Mouse (Mus musculus) cerebellum, adult 9-10 months (tissue): ENCODE data around the gene Tbc1d8b.
"Not testable (repeated sequence)": the region's sequence is repeated elsewhere in the genome, so short reads cannot be mapped to it uniquely, and the experiment has no call there.

Source experiments
- DNase-seq: peaks from one replicate; pipeline ENCODE4 v3.0.0; 2022

Tbc1d8b gene

DNA sequence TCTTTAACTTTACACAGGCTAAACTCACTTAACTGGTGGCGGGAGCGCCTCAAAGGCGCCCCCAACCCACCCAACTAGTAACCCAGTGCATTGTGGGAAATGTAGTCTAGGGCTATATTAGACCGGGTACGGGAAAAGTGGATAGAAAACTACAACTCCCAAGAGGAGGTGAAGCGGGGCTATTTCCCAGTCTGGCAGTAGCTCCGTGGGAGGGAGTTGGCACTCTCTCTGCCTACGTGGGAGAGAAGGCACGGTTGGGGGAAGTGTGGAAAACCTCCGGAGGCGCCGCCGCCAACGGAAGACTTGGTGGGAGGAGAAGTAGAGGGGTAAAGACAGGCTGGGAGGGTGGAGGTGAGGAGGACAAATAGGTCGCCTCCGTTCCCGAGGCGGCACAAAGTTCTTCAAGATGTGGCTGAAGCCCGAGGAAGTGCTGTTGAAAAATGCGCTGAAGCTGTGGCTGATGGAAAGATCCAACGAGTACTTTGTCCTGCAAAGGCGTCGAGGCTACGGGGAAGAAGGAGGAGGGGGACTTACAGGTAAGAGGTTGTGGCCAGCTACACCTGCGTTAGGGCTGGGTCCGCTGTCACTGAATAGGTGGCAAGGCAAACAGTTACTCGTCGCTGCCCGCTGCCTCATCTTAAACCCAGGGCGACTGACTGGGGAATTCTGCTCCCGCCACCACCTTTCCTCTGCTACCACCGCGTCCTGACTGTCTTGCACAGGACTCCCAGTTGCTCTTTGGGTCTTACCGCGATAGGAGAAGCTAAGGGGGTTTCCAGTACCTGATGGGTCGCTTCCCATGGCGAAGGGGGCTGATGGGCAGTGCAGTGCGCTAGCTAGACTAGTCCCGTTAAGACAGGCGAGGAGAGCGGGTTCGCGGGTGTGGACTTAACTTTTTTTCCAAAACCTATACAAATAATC lies at the start of gene Tbc1d8b:
Tbc1d8b (plus strand) TSS at position 222 of the 921 bp plus-strand sequence.
- DNase-seq: peak; percentile 89

DNA sequence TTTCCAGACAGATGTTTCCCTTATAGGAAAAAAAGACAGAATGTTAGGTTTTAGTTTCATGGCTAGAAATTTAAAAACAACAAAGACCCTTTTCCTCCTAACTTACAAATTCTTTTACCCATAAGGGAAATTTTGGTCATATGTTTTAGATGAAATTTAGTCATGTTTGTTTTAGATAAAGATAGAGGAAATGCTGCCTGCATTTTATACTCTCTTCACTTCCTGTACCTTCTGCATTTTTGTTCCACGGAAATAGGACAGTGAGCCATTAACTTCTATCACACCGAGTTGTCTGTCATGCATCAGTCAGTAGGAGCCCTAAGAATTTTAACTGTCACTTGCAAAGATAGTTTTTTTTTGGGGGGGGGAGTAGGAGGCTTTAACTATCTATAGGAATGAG lies 45.1 kb upstream of the Tbc1d8b start:
- no peak for DNase-seq

DNA sequence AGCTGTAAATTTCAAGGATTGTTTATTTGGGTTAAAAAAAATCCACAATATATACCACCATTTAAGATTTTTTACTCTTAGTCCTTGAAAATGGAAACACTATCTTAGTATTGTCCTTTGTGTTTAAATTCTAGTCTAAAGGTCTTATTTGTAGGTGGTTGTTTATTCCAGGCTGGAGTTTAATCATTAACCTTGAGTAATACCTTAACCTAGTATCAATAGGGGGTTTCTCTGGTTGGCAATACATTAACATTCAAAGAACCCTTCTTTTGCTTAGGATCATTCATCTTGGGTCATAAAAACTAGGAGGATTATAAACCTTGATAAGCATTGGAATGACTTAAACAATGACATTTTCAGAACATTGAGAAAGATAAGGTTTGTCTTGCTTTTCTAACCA lies 44.4 kb upstream of the Tbc1d8b start:
- DNase-seq: no peak

DNA sequence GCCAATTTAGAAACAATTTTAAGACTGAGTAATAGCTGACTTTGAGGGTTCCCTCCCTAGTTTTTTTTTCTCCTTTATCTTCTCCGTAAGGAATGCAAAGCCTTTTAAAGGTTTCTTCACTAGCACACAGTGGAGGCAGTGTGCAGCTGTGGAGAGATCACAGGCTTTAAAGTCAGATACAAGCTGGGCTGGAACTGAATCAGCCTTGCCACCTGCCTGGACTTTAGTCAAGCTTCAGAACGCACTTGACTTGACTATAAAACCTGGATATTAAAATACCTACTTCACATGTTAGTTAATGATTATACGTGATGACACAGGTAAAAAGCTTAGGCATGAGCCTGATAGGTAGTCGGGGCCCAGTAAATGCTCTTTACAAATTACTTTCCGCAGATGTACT lies 32.6 kb upstream of the Tbc1d8b start:
- DNase-seq: no peak

DNA sequence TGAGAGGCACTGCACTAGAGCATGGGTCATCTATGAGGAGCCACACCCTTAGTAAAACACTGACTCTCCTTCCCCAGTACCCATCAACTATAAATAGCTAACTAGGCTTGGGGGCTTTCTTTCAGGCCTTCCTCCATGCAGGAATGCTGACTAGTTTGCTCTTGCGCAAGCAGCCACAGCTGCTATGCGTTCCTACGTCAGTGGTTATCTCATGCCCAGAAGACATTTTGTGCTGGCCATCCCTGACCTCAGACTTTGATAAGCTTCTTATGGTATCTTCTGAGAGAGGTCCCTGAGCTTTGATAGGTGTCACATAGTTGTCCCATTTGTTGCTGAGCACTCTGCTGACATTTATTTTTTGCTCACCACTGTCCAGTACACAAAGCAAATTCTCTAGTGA lies 31.5 kb upstream of the Tbc1d8b start:
- no peak for DNase-seq

DNA sequence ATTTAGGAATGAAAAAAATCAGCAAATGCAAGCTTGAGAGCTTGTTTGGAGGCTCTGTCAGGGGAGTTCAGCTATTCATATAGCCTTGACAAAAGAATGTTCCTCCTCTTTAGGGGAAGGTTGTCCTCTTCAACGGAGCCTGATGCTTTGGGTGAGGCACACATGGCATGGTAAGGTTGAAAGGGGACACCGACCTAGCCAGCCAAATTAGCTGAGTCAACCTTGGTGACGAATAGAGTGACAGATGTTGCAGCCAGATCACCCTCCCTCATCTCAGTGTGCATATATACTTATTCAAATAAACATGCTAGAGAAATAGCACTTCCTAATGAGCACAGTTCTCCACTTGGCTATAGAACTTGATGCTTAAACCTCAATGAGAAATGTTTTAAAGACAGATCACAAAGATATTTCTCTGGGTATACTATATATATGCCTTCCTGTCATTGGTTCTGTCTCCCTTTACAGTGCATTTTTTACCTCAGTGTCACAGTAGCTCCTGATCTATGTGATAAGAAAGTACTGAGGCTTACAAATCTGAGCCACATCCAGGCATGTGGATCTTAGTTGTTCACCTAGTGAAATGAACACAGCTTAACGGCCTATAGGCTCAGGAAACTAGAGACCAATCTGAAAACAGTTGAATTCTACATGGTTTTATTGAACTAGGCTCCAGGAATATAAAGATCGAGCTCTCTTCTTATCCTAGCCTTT lies 30.3 kb upstream of the Tbc1d8b start:
- DNase-seq: no peak

DNA sequence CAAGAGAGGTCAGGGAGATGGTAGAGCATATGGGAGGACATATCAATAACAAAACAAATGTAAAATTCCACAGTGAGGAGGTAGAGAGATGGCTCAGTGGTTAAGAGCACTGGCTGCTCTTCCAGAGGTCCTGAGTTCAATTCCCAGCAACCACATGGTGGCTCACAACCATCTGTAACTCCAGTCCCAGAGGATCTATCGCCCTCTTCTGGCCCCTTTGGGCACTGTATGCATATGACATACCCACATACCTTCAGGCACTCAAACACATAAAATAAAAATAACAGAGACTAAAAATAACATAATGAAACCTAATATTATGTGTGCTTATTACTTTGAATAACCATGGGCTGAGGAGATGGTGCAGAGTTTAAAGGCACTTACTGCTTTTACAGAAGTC lies 22.7 kb upstream of the Tbc1d8b start:
- DNase-seq: no peak

DNA sequence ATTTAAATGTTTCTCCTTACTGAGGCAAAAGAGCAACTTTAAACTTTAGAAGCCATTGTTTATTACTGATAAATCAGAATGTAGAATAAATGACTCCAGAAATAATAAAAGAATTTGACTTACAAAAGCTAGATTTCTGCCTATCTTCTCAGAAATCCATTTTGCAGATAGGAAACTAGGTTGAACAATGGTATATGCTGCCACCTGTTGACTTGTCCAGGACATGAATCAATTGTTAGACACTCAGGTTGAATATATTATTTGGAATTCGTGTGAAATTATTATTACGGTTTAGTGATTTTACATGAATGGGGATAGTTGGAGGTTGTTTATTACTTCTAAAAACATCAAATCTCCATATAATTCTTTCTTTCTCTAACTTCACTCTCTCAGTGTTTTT lies 19.0 kb upstream of the Tbc1d8b start:
- peak; percentile 12 for DNase-seq

DNA sequence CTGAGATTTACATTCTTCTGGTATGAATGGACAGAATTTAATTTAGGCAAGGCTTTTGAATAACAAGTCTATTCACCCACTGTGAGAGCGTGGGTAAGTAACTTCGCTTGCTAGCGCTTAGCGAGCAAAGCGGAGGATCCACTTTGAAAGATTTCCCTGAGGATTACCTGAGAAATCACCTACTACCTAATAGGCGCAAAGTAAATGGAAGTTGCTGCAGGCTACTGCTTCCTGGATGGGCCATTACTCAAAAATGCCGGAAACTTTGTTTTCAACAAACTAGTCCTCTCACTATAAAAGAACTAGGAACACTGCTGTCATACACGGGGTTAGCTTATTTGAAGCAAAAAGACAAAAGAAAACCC lies 404 bp upstream of the Tbc1d8b start:
- DNase-seq: no peak

DNA sequence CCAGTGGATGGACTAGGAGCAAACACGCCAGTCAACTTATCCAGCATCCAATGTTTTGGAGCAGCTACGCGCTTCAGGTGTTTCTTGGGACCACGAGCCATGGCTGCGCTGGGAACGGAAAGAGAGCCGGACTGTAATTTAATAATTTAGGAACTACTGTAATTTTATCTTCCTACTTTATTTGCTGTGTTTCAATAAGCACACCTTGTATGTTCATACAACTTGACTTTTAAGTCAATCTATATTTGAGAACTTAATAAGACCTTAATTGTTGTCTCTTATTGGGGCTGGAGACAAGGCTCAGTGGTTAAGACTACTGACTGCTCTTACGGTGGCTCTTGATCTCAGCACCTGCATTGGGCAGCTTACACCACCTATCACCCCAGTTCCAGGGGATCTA lies 29.6 kb downstream of the Tbc1d8b start, which contains the start of gene Gm15013:
Gm15013 (minus strand) TSS at position 101 of the 400 bp plus-strand sequence.
- no peak for DNase-seq

DNA sequence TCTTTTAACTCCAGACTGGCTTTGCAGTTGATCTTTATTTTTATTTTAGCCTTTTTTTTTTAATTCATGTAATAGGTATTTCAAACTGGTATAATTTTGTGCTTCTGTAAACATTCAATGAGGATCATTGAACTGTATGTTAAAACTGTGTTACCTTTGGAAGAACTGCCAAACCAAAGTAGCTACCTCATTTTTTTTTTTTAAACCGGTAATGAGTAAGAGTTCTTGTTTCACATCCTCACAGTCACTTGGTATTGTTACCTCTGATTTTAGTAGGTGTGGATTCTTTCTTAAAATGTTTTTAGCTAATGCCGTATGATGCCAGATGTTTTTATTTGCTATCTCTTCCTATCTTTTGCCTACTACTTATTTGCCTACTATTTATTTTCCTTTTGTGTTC lies 37.6 kb downstream of the Tbc1d8b start:
- DNase-seq: no peak

DNA sequence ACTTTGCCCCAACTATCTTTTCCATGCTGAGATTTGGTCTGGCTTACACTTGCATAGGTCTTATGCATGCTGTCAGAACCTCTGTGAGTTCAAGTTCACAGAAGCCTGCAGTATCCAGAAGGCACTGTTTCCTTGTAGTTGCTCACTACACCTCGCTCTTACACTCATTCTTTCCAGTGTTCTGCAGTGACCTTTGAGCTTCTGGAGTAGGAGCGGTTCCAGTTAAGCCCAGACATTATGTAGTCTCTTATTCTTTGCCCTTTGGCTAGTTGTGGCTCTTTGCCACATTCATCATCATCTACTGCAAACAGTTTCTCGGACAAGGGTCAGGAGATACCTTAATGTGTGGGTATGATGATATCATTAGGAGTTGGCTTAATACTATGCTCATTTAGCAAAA lies 45.7 kb downstream of the Tbc1d8b start:
- no peak for DNase-seq

DNA sequence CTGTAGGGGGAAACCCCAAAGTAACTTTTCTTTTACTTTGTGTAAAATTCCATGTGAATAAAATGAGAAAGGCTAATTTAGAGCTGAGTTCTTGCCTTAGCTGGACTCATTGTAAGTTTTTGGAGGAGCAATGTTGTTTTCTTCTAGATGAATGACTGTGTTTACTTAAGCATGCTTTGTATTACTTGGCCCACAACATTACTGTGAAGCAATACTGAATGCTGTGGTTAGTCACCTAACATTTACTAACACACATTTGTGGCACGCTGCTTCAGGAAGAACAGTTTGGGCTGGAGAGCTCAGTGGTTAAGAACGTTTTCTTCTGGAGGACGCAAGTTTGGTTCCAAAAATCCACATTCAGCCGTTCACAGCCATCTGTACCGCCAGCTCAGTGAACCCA lies 52.3 kb downstream of the Tbc1d8b start:
- DNase-seq: no peak

DNA sequence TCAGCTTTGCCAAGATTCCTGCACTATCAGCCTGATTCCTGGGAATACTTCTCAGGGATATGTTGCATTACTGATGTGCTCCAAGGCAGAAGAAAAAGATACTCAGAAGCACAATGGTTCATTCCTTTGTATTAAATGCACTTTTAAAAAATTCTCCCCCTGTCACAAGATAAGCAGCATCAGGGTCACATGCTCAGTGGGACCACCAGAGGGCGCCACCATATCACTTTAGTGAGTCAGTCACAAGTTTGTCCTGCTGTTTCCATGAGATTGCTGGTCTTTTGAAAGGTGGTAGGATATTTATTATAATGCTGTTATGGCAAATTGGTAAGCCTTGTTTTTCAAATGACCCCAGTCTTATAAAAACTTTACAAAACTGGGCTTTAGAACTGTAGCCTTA lies 67.1 kb downstream of the Tbc1d8b start:
- DNase-seq: peak; percentile 24

DNA sequence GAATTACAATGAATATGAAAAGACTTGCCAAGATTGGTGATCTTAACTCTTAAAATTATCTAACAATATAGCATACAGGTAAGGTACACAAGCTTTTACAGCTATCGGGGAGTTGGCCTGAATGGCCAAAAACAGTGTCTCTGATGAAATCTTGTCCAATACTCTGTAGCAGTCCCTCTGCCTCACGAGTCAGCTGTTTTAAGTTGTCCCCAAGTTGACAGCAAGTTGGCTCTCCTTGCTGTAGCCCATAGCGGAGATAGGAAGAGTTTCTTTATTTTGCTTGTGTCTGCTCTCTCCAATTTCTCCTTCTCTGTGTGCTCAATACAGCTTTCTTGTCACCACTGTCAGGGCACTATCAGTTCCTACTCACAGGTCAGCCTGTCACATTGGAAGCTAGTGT lies 73.8 kb downstream of the Tbc1d8b start:
- DNase-seq: not testable (repeated sequence)

DNA sequence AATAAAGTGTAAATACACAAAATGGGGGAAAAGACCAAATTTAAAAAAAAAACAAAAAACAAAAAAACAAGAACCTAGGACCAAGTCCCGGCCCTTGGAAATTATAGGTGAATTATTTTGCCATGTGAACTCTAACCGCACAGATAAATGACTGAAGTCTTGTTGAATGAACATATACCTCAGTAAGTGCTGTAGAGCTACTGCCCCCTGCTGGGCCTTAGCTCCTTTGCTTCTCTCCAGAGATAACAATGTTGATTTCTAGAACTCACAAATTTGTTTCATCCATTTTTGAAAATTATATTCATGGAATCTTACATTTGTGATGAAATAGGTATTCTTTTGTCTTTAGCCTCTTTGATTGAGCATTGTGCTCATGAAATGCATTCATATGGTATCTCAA lies 77.8 kb downstream of the Tbc1d8b start:
- DNase-seq: peak; percentile 6

DNA sequence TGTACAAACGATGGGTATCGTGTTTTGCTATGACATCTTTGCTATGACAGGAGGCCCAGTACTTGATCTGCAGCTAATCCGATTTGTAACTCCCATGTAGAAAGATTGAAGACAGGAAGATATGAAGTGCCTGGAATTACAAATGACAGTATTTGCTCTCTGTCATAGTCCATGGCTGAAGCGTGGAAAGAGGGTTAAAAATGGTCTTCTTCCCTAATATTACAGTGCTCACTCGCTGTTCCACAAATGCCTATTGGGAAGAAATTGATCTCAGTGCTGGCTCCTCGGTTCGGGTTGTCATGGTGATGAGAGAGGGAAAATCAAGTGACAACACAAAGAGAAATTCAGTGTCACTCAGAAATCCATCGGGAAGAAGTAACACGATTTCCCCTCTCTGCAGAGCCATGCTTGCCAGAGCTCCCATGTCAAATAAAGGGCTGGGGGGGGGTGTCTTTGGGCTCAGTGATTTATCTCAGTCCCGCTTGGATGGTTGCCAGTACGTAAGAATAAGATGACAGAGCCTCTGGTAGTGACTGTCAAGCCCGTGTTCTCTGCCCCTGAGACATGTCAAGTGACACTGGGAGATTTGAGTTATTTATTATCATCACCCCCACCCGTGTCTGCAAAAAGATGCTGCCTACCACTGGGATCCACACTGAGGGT lies 85.3 kb downstream of the Tbc1d8b start:
- DNase-seq: no peak

DNA sequence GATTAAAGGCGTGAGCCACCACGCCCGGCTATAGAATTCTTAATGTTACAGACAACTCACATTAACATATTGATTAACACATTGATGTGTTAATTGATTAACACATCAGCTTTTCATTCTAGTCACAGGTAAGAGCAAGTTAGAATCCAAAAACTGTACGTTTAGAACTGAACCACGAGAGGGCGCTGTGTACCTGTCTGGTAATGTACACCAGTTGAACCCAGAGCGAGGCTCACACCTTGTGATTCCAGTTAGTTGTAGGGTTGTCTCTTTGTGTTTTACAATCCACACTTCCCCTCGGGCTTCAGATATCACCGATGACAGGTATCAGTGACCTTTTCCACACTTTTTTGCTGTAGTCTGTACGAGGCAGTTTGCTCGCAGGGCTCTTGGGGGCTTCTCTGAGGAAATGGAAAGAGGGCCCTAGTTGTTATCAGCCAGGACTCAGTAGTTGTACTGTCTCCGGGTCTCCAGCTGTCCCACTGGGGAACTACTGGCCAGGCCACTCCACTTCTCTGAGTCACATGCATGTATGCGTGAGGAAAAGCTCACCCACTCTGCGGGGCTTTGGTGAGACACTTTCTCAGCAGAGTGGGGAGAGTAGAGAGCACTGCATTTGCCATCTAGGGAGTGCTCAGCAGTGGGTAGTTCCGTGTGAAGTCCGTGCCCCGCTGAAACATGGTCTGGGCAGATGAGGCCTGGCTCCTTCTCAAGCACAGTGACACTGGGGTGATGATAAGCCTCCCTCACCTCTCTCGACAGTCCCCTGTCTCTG lies 89.7 kb downstream of the Tbc1d8b start:
- DNase-seq: peak; percentile 25

DNA sequence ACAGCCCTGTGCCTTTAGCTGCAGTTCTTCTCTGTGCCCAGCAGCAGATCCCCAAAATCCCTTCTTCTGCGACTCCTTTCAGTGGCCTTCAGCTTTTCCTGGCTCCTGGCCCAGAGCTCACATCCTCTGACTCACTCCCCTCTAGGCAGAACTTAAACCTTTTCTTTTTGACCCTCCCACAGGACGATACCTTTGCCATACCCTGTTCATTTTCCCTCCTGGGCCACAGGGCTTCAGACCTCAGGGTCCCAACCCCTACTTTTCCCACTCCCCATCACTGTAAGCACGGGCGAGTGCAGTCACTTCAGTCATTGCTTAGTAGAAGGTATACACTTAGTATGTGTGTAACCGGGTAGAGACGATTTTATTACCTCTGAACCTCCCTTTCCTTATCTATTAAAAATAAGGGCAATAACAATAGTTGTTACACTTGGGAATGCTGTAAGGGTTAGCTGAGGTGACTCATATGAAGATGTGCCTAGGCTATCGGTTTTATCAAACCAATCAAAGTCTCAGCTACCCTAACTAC lies 90.4 kb downstream of the Tbc1d8b start:
- no peak for DNase-seq

DNA sequence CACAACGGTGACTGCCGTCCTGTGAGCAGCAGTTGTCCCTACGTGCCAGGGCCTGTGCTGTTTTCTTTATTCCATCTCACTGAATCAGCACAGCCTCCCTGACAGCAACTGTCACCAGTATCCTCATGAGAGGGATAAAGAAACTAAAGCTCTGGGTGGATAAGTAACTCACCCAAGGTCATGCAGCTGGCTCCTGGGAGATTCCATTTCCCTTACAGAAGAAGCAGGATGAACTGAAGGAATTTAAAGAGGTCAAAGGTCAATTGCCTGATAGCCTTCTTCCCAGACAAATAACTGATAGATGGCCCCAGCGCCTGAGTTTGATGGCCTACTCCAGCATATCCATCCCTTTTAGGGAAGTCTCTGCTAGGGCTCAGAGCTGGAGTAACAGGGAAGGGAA lies 92.6 kb downstream of the Tbc1d8b start:
- DNase-seq: no peak

DNA sequence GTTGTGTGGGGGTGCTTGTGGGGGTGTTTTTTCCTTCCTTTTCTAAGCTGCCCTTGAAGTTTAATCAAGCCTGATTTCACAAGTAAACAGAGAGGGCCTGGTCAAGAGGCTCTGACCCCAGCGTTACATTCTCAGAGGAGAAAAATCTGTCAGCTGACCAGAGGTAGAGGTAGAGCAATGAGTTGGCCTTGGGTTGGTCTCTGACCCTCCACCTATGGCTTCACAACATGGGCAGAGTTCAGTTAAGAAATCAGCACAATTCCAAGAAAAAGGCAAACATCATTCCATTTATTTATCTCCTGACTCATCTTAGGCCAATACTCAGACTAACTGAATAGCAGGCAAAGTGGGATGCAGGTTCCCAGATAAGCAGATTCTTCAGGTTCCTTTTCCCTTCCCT lies 94.1 kb downstream of the Tbc1d8b start:
- no peak for DNase-seq

DNA sequence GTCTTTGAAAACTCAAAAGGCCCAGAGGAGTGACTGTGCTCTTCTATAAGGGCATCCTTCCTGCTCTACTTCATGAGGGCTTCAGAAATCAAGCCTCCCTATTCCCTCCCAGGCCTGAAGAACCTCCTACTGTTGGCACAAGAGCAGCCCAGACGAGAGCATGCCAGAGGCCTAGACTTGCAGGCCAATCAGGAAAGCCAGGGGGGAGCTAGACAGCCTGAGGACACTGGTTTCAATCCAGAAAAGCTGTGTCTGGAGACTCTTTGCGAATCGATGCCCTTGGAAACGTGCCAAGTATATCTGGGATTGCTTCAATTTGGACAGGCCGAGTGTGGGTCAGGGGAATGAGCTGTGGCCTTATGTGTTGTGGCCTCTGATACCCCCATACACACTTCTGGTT lies 94.6 kb downstream of the Tbc1d8b start:
- no peak for DNase-seq

DNA sequence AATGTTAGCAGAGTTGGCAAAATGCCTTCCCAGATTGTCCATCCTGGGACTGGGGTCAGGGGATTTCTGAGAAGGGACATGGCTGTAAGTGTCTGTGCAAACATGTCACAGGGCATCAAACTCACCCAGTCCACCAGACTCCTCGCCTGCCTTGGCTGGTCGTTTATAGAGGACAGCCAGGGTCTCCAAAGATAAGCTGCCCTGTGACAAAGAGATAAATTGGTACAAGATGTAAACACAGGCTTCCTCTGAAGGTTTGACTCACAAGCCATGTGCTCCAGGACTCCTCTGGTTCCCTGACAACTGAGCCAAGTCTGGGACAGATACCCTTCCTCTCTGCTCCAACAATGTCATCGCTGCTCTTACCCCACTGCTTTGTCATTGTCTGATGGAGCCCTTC lies 96.2 kb downstream of the Tbc1d8b start:
- DNase-seq: no peak
